Mouse (Mus musculus) ovary, postnatal 10 days (tissue): ENCODE data around the gene Acot11.
A peak's percentile ranks its signal among the peaks of the same experiment; 100 is the strongest.

ENCODE experiments used
- DNase-seq: peaks from one replicate; pipeline ENCODE4 v3.0.0; 2022; ENCODE audit warnings: low spot score

Acot11 gene

GRCm38 (mm10) chr4:106804910-106805274 is at the start of gene Acot11:
Acot11 (minus strand) TSS chr4:106804998.
- no peak for DNase-seq

GRCm38 (mm10) chr4:106848290-106849092 is 43.7 kb upstream of the Acot11 start:
- no peak for DNase-seq

- no peak for DNase-seq
Measured at GRCm38 (mm10) chr4:106847591-106848289, 42.9 kb upstream of the Acot11 start.

GRCm38 (mm10) chr4:106842561-106842960 is 37.8 kb upstream of the Acot11 start:
- DNase-seq = no peak

GRCm38 (mm10) chr4:106841856-106842255 is 37.1 kb upstream of the Acot11 start:
- DNase-seq = no peak

- DNase-seq = no peak
Measured at GRCm38 (mm10) chr4:106841303-106841702, 36.5 kb upstream of the Acot11 start.

- DNase-seq = no peak
Measured at GRCm38 (mm10) chr4:106840651-106841145, 35.9 kb upstream of the Acot11 start.

GRCm38 (mm10) chr4:106839964-106840611 is 35.3 kb upstream of the Acot11 start:
- peak; percentile 83 for DNase-seq

GRCm38 (mm10) chr4:106839254-106839834 is 34.5 kb upstream of the Acot11 start:
- no peak for DNase-seq

GRCm38 (mm10) chr4:106838548-106839253 is 33.9 kb upstream of the Acot11 start:
- peak; percentile 100 for DNase-seq

GRCm38 (mm10) chr4:106837964-106838363 is 33.2 kb upstream of the Acot11 start:
- DNase-seq = no peak

GRCm38 (mm10) chr4:106837425-106837824 is 32.6 kb upstream of the Acot11 start:
- DNase-seq = no peak

- DNase-seq = no peak
Measured at GRCm38 (mm10) chr4:106830545-106831112, 25.8 kb upstream of the Acot11 start.

- DNase-seq = peak; percentile 46
Measured at GRCm38 (mm10) chr4:106827738-106828361, 23.1 kb upstream of the Acot11 start.

GRCm38 (mm10) chr4:106825229-106825628 is 20.4 kb upstream of the Acot11 start:
- no peak for DNase-seq

- no peak for DNase-seq
Measured at GRCm38 (mm10) chr4:106819404-106819803, 14.6 kb upstream of the Acot11 start.

- DNase-seq = no peak
Measured at GRCm38 (mm10) chr4:106818332-106818731, 13.5 kb upstream of the Acot11 start.

GRCm38 (mm10) chr4:106817017-106817416 is 12.2 kb upstream of the Acot11 start:
- no peak for DNase-seq

- DNase-seq = no peak
Measured at GRCm38 (mm10) chr4:106815396-106816324, 10.9 kb upstream of the Acot11 start.

- no peak for DNase-seq
Measured at GRCm38 (mm10) chr4:106811162-106811561, 6.4 kb upstream of the Acot11 start.
